Mouse (Mus musculus) heart, adult 9 months (tissue): Measurements from ENCODE around the gene Gm10217.

Experiments
- DNase-seq, 2 experiments: peaks; one replicate each; pipeline ENCODE4 v3.0.0; 2022; ENCODE audit warnings: low spot score in 2 of 2

Gm10217 gene

DNA sequence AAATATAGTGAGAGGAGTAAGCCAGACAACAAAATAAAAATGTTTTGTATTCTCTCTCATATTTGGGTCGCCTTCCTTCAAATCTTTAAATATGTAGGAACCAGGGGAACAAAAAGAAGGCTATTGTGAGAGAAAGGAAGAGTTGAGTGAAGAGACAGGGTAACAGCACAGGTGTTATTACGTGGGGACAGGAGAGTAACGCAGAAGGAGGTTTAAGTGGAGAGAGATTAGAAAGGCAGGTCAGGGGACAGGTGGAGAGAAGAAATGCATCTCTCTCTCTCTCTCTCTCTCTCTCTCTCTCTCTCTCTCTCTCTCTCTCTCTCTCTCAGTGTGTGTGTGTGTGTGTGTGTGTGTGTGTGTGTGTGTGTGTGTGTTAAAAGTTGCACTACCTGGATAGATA lies at the start of gene Gm10217:
TSS of gene Gm10217 (plus strand) at position 301 of the 400 bp plus-strand sequence.
- DNase-seq = no peak

DNA sequence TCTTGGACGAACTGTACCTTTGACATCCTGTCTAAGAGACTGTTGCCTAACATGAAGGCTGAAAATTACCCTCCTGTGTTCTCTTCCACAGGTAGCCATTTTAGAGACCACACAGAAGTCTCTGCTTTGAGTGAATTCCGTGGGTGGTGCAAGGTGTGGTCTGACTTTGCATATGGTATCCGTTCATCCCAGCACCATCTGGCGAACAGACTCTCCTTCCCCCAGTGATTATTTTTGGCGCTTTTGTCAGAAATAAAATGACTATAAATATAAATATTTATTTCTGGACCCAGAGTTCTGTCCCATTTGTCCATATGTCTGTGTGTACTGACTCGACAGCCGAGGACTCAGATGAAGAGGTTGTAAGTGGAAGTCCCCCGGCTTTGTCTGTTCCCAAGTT lies 39.3 kb upstream of the Gm10217 start:
- no peak for DNase-seq

DNA sequence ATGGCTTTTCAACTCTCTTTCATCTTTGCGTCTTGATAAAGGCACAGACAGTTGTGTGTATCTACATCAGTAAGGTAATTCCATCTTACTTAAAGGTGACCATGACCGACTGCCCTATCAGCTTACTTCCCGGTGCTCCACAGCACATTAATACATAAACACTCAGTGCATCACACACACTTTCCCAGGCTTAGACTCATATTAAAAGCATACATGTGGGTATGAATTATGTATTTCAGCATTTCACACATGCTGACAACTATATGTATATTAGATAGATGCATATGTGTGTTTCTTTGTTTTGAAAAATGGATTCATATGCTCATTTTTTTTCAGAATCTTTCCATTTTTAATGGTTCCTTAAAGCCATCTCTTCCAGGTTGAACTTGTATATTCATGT lies 23.8 kb upstream of the Gm10217 start:
- no peak for DNase-seq

DNA sequence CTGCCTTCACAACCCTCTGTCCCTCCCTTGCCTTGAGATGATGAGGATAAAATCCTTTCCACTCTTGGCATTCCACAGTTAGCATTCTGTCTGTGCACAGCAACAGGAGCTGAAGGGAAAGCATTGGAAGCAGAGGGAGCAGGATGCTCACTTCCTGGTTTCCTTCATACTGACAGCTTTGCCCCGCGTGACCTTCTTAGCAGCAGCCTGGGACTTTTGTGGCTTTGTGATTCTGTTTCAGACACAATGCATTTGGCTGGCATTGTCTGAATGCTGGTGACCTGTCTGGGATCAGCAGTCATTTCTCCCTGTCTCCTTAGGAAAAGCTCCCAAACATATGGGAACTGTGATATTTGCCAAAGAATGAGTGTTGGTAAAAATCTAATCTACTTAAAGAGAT lies 4.8 kb upstream of the Gm10217 start:
- DNase-seq = no peak

DNA sequence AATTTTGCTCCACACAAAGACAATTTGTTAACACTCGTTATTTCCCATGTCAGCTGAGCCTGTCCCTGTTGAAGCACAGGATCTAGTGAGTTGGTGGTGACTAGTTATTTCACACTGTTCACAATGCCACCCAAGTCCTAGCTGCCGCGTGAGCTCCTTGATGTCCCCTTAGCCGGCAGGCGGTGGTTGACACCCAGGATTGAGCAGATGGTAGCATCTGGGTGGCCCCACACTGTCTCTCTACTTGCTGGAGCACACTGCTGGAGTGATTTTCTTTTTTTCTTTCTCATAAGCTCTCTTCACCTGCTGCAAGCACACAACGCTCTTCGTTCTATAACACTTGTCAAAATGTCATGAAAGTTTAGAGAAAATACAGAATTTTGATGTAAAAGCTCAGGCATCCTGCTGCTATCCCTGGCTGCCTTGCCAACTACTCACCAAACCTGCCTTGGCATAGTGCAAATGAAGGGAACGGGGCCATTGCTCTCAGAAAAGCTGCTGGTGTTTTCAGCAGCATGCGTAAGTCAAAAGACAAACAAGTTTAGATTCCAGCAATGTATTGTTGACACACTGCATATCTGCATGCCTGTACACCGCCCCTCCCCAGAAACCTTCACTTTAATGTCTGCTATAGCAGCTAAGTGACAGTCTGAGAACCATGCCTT lies 3.4 kb upstream of the Gm10217 start:
- DNase-seq = no peak

DNA sequence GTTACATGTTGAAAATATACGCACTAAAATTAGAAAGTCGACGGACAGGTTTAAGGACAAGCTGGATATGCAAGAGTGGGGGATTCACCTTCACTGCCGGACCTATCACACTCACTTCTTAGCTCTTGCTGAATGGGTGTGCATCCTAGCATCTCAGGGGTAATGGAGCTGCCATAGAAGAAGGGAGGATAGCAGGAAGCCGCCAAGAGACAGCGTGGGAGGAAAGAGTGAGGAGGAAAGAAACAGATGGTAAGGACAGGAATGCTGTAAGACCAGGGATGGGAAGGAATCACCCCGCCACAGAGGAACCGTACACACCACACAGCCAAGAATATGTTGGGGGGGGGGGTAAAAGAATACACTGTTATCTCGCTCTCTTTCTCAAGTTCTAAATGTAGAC lies 1.1 kb downstream of the Gm10217 start:
- DNase-seq = no peak

DNA sequence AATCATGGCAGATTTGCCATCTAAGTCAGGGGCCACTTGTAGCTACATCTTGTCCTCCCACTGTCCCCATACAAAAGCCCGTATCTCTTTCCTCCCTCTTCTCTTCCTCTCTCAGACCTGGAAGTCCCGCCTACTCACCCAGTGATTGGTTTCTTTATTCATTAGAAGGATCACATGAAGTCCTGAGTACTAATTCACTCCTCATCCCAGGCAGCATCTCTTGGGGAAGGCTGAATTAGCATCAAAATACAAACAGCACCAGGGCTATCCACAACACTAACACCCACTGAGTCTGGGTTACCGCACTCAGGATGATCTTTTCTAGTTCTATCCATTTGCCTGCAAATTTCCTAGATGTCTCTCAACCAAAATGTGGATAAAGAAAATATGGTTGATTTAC lies 4.0 kb downstream of the Gm10217 start:
- no peak for DNase-seq

DNA sequence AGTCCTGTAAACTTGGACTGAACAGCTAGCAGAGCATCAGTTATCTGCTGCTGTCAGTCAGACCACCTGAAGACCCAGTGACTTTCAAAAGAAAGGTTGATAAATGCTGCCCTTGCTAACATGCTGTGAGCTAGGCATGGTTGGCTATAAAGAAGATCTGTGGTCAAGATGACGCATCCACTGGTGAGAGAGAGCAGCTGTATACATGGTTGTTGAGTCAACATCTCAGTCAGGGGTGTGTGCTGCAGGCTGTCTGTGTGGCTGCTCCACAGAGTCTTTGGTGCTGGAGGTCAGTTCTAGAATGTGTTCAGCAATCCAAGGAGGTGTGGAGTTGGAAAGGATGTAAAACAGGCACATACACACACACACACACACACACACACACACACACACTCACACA lies 12.2 kb downstream of the Gm10217 start:
- DNase-seq = no peak

DNA sequence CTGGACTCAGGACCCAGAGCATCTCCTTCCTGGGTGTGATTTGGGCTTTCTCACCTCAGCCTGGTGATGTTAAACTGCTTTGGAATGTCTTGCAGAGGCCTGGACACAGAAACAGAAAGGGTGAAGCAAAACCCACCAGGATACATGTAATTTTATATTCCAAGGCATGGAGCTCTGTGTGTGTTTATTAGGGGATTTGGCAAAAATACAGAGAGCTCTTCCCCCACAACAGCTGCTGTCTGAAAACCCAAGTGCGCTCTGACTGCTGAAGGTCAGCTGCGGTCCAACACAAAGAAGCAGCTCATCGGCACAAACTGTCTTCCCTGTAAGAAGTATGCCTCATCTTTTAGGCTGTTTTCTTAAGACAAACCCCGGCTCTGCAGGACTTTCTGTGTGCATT lies 15.9 kb downstream of the Gm10217 start:
- no peak for DNase-seq

DNA sequence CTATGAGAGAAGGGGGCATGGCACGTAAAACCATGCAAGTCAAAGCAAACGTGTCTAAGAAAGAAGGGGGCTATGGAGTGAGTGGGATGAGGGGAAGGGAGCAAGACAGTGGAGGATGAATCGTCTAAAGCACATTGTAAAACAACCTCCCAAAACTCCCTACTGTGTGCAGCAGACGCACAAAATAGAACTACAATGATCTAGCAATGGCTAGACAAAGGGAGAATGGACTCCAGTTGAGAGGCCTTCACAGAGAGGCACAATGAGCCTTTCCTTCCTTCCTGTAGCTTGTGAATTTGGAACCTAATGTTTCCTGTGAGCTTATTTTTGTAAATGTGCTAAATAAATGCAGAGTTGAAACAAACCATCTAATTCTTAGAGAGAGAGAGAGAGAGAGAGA lies 22.7 kb downstream of the Gm10217 start:
- no peak for DNase-seq

DNA sequence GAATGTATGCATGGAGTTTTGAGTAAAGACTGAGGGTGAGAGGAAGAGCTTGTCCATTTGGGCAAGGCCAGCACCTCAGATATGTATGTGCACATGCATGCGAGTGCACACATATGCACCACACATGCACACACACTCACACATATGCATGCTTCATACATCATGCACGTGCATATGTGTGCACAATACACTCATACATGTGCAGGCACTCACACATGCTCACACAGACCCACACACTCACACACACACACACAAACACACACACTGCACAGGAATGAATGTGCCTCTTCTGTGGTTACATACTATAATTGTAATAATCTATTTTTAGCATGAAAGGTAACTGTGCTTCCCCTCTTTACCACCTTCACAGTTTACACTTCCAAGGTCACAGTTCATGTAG lies 35.1 kb downstream of the Gm10217 start:
- DNase-seq = no peak

DNA sequence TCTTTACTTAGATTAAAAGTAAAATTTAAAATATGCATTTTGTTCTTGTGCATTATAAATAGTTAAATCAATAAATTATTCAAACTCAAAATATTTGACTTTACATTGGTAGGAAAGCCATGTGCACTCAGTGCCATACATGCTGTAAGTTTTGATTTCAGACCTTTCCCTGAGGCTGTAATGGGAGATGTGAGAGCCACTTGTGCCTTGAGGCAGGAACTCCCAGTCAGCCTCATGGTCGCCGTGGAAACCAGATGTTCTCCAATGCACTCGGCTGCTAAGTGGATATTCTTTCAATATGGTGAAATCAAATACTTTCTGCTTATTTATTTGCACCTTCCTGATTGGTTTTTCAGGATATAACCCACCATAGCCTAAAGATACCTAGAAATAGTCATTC lies 35.6 kb downstream of the Gm10217 start:
- DNase-seq = no peak
